Mouse (Mus musculus) small intestine, adult 2 months (tissue): ENCODE data around the gene Tmc5.

Experiments used
- CTCF ChIP-seq: fragments of 200-500 bp; IDR thresholded peaks from 2 replicates; pipeline ENCODE4 v1.5.1; 2012; ENCODE audit warnings: low read depth, mild to moderate bottlenecking, control low read depth, inconsistent platforms, low read length, moderate library complexity, mixed read lengths; ENCODE audit not compliant: insufficient replicate concordance, insufficient read length; ENCODE audit errors: extremely low read depth
- POLR2A ChIP-seq: fragments of 200-500 bp; IDR thresholded peaks from 2 replicates; pipeline ENCODE4 v1.6.1; 2012; ENCODE audit warnings: low read depth, mild to moderate bottlenecking, control low read depth, inconsistent platforms, low read length, moderate library complexity

GRCm38 (mm10) chr7:118633094-118633493 lies 36.0 kb downstream of the Tmc5 start:
- TF ChIP-seq POLR2A (no peak), CTCF (no peak)
